Mouse (Mus musculus) megakaryocyte, embryonic 14.5 days (primary cell): ENCODE data around the gene Crtac1.

Experiments
- FLI1 ChIP-seq: IDR thresholded peaks from 2 replicates; pipeline ENCODE4 v1.6.1; 2012; ENCODE audit warnings: low read length, inconsistent platforms, mixed read lengths
- GATA1 ChIP-seq: IDR thresholded peaks from 3 replicates; pipeline ENCODE4 v1.6.1; 2012; ENCODE audit warnings: mixed read lengths, low read length, inconsistent platforms, borderline replicate concordance

DNA sequence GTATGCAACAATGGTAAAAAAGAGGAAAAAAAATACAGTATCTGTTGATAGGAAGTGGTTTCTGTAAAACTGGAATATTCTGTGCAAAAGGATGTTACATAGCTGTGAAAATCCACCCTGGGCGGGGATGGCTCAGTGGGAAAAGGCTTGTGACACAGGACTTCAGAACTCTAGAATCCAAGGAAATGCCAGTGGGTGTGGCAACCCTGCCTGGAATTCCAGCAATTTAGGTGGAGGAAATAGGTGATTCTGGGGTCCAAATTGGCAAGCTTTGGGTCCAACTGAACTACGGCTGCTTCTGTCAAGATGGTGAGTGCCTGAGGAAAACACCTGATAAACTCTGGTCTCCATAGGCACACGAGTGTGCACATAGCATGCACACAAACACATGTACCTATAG, 54.4 kb downstream of the Crtac1 start:
- TF ChIP-seq GATA1 = no peak
- TF ChIP-seq FLI1 = no peak
